Mouse (Mus musculus) layer of hippocampus, postnatal 36 days (tissue): ENCODE data around the gene Gm20708. TPM values are rescaled to one million over a fixed set of nuclear protein-coding genes. Genes with fewer than 3 reads are reported as not detected.
A peak's percentile ranks its signal among the peaks of the same experiment; 100 is the strongest.

Source experiments
- DNase-seq, 2 experiments: peaks; one replicate each; pipeline ENCODE4 v3.0.0; 2022
- total RNA-seq, 2 experiments: library from RNA; stranded (reverse); gene quantifications; 2 replicates each; pipeline ENCODE4 v1.2.3; 2021

The Gm20708 gene
- total RNA-seq, 2 experiments from 2014 or later: 1.5 to 1.7 TPM

DNA sequence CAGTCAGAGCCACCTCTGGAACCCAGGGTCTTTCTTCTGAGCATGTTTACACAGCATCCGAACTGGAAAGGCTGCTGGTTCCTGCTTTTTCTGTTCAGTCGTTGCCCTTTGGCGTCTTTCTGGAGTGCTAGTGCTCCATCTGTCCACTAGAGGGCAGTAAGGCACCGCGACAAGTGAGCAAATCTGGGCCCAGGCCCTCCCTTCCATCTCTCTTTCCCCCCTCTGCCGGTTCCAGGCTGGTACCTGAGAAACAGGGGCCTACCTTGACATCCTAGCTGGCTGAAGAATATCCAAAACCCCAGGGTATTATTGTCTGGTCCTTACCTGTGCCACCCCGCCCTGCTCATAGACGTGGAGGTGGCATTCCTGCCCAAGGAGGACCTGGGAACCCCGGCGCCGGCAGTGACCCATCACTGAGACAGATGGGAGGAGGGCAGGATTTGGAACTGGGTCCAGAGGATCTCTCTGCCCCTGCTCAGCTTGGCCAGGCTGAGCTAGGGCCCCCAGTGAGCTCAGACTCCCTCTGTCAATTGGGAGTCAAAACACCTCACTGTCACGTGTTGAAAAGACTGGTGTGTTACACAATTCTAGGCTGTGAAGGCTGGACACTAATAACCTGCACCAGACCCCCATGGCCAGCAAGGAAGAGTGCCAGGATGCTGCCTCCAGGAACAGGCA is 61.4 kb downstream of the Gm20708 start:
- peak; percentile 71 for DNase-seq

DNA sequence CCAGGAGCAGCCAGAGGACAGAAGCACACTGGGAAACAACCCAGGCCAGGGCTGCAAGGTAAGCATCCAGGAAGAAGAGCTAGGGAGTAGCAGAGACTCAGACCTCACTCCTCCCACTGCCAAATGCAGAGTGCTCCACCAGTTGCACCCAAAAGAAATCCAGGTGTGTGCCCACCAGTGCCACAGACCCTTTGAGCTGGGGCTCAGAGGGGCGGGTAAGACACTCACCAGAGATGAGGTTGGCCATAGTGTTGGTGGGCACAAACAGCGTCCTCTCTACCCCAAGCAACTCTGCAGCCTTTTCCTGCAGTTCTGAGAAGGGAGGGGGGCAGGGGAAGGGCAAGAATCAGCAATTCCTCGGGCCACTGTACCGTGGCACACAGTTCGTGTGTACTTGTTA is 61.9 kb downstream of the Gm20708 start:
- DNase-seq: no peak

DNA sequence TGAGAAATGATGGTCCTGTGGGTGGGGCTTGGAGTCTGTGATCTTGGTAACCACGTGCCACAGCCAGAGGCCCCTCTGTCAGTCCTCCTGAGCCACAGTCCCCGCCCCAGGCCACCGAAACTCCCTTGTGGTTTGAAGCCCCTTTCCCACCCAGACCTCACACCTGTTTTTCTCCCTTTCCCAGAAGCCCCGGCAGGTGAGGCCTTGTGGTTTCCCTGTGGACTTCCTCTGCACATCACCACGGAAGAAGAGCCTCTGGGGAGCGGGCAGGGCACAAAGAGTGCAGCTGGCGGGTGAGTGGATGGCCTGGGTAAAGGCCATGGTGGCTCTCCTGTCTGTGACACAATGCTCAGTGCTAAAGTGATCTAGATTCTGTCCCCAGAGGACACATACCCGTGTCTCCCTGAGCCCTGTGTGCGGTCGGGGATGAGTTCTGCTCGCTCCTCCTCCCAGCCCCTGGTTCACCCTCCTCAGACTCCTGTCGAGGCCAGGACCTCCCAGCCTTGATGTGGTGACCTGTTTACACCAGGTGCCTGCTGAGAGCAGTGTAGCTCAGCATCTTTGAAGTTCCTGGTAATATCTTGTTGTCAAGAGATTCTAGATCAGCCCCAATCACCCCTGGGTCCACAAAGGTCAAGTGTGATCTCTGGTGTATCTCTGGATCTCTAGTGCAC is 62.6 kb downstream of the Gm20708 start:
- DNase-seq: no peak

DNA sequence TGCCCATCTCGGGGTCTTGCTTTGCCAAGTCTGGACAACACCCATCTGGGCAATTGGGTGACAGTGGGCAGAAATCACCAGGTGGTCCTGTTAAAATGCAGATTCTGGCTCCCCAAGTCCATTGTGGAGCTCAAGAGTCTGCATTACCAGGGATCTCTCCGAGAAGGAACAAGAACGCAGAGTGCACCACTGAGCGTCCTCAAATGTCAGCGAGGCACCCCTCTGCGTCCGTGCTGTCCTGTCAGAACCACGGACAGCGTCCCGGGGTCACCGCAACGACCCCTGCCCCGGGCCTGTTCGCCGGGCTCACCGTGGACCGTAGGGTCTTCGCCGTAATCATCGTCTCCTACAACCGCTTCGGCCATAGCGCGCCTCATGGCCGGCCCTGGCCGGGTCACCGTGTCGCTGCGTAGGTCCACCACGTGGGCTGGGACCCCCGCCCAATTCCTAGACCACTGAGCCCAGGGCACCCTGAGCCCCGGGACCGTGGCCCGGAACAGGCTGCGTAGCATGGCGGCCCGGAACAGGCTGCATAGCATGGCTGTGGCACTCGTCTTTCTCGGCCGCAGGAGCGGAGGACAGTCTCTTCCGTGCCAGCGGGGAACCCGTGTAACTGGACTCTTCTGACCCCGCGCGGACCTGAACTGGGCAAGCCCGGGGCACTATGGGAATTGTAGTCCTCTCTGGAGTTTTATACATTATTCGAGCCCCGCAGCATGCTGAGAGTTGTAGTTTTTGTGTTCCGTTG is 63.6 kb downstream of the Gm20708 start, which contains the start of gene Tha1:
Gene Tha1 (minus strand): TSS at position 621 of the 748 bp plus-strand sequence.
- peak; percentile 68 to 73 for DNase-seq

DNA sequence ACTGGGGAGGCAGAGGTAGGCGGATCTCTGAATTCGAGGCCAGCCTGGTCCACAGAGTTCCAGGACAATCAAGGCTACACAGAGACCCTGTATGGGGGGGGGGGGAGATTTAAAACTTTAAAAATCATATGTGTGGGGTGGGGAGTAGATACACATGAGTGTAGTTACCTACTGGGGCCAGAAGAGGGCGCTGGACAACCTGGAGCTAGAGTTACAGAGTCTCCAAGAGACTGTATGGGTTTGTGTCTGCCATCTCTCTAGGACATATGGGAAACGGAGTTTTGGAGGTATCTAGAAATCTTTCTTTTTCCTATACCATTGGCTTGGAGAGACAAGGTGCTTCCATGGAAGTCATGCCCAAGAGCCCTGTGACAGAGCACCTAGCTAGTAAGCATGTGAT is 65.0 kb downstream of the Gm20708 start:
- DNase-seq: no peak

DNA sequence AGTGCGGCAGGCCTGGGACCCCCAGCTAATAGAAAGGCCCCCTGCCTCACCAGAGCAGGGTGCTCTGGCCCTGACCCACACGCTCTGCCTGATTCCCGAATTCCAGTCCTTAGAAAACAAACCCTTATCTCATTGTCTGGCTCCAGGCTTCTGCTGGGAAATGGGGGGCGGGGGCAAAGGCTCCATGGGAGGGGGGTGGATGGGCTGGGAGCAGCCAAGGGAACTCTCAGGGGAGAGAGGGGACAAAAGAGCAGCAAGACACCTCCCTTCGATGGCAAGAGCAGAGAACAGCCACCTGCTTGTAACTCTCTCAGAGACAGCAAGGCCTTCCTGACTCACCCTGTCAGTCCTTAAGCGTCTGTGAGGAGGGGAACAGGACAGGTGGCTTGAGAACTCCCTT is 66.2 kb downstream of the Gm20708 start:
- no peak for DNase-seq

DNA sequence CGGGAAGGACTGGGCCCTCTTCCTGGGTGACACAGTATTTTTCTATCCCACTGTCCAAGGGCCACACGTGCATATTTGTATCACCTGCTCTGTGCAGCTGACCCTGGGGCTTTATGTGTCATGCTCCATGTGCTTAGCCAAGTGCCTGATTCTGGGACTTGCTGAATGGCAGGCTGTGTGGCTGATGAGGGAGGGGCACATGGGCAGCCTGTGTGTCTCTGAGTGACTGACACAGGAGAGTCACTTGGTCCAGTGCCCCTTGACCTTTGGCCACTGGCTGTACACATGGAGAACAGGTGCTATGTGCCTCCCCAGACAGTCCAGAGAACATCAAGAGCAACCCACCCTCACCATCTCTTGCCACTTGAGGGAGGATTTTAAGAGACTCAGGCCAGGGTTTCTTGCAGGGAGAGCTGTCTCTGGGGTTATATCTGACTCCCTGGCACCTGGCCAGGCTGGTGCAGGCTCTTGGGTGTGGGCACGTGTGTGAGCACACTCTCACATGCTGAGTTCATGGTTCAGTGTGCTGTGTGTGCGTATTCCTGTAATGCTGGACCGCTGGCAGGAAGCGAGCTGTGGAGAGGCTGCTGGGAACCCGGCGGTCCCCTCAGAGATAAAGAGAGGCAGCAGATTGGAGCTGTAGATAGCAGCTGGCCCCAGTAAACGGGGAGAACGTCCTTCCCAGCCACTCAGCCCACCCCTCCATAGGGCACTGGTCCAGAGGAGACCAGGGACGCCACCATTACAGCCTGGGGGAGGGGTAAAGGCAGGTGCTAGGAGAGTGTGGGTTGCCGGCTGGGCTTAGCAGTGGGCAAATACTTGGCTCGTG is 68.7 kb downstream of the Gm20708 start:
- peak; percentile 27 to 44 for DNase-seq

DNA sequence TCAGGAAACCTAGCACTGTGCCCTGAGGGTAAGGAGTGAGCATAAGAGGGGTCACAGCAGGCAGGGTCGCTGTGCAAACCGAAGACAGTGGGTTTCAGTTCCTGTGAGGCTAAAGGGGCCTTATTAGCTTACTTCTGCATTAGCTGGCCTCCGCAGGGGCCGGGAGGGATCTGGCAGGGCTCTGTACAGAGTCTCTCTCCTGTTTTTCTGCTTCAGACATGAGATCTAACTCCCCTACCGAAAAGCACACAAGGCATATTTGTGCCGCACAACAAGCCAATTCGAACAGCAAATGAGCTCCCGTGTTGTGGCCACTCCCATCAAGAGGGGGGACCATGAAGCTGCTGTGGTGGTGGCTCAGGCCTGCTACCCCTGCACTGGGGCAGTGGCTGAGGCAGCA is 69.4 kb downstream of the Gm20708 start:
- no peak for DNase-seq

DNA sequence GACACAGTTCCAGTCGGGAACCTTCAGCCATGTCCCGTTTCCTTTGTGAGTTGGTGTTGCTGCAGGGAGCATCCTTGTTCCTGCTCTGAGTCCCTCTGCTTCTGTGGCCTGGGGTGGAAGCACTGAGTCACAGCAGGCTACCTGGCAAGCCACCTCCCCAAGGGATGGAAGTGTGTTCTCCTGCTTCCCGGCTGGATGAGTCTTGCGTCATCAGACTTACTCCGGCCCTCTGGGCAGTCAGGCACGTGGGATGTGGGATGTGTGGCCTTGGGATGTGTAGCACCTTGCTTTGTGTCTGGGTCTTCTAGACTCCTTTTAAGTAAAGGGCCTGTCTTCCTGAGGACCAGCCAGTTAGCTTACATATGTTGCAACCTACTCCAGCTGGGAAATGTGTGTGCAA is 70.2 kb downstream of the Gm20708 start:
- no peak for DNase-seq

DNA sequence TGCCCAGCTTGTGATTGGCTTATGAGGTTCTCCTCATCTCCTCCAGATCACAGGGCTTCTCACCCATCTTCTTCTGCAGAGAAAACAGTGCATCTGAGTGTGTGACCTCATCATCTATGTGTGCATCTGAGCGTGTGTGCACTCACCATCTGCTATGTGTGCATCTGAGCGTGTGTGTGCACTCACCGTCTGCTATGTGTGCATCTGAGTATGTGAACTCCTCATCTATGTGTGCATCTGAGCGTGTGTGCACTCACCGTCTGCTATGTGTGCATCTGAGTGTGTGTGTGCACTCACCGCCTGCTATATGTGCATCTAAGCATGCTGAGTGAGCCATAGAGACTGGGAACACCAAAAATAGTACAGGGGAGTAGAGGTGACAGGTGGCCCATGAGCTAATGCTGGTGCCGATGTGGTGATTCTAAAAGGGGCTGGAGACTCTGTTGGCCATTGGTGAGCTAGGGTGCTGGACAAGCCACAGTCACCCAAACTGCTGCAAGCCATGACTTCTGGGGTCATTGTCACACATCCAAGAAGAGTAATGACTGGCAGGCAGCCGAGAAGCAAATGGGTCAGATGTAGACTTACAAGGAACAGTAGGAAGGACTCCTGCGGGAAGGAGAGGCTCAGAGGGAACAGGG is 71.0 kb downstream of the Gm20708 start:
- no peak for DNase-seq

DNA sequence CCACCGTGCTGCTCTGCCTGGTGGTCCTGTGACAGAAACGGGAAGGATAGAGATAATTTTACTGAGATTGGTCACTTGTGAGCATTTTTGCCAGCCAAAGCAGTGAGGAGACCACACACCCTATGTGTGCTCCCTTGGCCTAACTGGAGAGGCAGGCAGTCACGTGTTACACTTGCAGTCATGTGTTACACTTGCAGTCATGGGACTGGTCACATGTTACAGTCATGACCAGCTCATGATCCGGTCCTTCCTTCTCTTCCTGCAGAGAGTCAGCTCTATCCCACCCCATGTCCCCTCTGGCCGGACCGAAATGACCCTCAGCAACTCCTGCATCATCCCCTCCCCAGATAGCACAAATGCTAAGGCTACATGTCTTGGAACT is 71.5 kb downstream of the Gm20708 start:
- no peak for DNase-seq

DNA sequence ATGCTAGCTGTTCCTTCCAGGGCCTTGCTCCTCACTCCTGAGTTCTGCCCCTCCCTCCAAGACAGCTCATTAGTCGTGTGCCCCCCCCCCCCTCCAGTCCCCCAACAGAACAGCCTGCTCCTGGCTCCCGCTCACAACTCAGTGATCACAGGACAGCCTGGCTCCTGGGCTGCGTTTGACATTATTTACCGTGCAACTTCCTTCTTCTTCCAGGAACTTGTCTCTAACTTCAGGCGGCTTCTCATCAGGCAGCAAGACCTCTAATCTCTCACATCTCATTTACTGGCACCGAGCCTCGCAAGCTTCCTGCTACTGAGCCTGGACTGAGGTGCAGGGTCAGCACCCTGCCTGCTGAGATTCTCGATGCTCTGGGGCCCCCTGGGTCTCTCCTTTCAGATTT is 72.3 kb downstream of the Gm20708 start:
- no peak for DNase-seq

DNA sequence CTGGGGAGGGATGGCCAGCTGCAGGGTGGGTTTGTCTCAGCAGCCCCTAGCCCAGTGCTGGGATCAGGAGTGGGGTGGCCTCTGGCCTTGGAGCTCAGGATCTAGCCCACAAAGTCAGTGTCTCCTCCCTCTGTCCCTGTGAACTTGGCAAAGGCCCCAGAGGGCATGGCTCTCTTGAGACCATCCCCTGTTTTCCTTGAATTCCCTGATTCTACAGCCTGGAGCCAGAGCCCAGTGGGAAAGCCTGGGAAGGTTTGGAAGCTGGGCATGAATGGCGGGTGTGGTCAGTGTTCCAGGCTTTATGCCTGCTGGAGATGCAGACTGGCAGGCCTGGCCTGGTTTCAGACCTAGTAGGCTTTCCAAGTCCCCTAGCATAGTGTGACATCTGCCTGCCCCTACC is 72.7 kb downstream of the Gm20708 start:
- DNase-seq: no peak

DNA sequence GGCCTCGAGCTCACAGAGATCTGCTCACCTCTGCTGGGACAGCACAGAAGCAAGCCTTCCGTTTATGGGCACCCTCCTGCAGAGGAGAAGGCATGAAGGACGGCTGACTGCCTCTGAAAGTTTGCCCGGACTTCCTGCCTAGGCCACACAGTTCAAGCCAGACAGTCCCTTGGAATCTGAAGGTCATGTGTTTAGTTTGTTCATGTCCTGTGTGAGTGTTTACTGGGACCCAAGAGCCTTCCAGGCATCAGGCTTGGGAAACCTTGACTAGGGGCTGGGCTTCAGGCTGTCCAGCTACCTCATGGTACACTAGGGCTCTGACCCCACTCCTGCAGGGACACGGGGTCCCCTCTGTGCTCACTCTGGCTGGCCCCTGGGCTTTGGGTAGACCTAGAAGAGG is 76.5 kb downstream of the Gm20708 start:
- DNase-seq: no peak

DNA sequence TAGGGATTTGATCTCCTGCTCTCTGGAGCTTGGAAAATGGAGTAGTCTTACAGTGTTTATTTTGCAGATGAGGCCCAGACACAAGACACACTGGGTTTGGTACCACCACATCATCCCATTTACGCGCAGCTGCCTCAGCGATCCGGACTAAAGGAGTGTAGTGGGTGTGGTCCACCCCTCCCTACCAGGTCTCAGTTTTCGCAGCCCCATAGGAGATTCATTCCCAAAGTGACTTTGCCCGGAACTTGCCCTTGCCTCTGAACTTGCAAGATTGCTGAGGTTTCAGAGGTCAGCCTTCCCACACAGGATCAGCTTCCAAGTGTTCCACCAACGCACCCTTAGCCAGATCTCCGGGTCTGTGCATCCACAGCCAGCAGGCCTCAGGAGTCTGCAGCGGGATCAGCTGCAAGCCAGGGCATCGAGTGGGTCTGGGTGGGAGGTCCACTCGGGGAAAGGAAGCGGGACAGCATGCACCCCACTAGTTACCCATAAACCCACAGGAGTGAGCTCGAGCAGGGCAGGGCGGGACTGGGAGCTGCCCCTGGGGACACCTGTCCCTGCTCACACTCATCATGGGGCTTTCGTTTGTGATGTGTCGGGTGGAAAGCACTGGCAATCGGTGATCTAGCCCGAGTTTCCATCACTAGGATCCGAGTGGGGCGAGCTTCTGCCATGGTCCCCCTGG is 78.8 kb downstream of the Gm20708 start:
- DNase-seq: no peak

DNA sequence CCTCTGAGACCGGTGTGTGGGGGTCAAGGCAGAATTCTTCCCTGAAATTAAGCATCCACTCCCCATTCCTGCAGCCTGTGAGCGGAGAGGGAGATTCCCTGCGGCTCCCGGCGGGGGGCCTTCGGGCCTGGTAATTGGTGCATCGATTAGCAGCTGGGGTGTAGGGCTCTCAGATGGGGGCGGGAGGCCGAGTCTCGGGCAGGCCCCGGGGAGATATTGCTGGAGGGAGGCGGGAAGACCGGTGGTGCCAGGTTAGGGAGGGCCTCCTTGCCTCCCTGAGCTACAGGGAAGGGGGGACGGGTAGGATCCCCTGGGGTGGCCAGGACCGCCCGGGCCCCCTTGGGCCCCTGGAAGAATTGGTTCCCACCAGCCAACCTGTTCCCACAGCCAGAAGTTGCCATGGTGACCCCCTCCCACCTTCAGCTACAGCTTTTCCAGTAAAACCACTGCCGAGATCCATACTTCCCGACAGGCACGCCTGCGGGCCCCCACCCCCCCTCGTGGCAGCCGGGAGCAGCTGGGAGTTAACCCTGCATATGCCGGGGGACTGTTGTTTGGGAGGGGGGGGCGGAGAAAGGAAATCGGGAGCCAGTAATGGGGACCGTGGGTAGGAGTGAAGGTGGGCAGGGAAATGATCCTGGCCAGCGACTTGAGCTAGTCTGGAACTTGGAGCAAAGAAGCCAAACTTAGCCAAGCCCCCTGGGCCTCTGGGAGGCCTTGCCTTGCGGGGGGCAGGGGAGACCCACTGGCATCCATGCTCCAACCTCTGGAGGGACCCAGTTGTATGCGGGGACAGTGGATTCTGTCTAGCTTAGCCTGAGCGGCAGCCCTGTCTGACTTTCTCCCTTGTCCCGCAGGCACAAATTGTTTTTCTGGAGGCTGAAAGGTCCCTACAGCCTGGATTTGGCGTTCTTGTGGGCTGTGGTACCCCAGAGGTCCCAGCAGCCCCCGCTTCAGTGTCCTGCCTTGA is 79.7 kb downstream of the Gm20708 start:
- DNase-seq: no peak
